Mouse (Mus musculus) T-cell, adult 2 months (primary cell): ENCODE data around the gene Polr2a.
A peak's percentile ranks its signal among the peaks of the same experiment; 100 is the strongest.

ENCODE experiments used
- DNase-seq: peaks from one replicate; pipeline ENCODE4 v3.0.0; 2022; ENCODE audit warnings: low spot score

Polr2a gene

DNA sequence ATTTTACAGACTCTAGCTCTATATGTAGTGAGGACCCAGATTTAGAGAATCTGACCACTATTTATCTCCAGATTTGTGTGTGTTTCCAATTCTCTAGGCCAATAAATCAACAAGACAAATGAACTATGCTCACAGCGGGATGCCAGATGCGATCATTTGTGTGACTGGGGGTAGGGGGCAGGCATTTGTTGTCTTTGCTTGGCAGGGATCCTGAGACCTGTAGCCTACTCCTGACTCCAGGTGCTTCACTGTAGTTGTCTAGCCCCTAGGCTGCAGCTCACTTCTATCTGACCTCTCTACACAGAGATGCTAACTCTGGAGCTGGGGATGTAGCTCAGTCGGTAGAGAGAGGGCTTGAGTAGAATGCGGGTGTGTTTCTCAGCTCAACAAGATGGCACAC, 23.4 kb upstream of the Polr2a start:
- no peak for DNase-seq

DNA sequence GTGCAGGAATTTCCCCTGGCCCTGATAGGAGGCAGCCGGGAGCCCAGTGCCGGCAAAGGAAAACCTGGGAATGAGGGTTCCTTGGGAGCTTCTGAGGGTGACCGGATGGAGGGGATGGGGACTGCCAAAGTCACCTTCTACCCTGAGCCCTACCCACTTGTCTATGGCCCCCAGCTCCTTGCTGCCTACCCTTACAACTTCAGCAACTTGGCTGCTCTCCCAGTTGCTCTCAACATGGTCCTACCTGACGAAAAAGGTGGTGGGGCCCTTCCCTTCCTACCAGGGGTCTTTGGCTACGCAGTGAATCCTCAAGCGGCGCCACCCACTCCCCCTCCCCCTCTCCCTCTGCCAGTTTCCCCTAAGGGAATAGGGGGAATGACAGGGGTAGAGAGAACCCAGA, 20.5 kb upstream of the Polr2a start:
- no peak for DNase-seq

DNA sequence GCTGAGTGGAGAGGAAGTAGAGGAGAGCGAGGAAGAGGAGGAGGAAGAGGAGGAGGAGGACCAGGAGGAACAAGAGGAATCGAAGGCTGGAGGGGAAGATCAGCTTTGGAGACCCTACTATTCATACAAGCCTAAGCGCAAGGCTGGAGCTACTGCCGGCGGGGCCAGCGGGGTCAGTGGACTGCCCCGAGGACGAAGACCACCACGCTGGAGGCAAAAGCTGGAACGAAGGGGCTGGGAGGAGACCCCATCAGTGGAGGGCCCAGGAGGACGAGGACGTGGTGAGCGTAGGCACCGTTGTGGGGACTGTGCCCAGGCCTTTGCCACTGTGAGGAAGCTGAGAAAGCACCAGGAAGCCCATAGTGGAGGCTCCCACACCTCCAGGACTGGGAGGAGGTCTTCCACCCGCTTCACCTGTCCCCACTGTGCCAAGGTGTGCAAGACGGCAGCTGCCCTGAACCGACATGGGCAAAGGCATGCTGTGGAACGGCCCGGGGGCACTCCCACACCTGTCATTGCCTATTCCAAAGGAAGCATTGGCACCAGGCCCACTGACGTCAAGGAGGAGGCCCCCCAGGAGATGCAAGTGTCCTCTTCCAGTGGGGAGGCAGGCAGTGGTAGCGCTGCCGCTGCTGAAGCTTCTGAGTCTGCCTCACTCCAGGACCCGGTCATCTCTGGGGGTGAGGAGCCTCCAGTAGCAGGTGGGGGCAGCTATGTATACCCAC, 20.0 kb upstream of the Polr2a start:
- no peak for DNase-seq

DNA sequence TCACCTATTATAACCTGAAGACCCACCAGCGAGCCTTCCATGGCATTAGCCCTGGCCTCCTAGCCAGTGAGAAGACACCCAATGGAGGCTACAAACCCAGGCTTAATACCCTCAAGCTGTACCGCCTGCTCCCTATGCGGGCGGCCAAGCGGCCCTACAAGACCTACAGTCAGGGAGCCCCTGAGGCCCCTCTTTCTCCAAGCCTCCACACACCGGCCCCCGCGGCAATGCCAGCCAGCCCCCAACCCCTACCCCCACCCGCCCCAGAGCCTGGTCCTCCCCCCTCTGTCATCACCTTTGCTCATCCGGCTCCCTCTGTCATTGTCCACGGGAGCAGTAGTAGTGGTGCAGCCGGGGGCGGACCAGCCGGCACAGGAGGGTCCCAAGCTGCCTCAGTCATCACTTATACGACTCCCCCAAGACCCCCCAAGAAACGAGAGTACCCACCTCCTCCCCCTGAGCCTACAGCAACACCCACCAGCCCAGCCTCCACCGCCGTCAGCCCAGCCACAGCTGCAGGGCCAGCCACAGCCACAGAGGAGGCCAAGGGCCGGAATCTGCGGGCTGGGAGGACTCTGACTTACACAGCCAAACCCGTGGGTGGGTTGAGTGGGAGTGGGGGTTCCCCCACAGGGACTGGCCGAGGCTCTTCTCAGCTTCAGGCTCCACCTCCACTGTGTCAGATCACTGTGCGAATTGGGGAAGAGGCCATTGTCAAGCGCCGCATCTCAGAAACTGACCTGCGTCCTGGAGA, 19.2 kb upstream of the Polr2a start:
- no peak for DNase-seq

DNA sequence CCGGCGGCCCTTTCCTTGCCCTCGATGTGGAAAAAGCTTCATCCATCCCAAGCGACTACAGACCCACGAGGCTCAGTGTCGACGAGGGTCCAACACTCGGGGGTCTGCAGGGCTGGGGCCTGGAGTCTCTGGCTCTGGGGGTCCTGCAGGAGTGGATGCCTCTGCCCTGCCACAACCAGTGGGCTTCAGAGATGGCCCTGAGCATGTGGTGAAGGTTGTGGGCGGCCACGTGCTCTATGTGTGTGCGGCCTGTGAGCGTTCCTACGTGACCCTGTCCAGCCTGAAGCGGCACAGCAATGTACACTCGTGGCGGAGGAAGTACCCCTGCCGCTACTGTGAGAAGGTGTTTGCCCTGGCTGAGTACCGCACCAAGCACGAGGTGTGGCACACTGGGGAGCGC, 18.1 kb upstream of the Polr2a start:
- no peak for DNase-seq

DNA sequence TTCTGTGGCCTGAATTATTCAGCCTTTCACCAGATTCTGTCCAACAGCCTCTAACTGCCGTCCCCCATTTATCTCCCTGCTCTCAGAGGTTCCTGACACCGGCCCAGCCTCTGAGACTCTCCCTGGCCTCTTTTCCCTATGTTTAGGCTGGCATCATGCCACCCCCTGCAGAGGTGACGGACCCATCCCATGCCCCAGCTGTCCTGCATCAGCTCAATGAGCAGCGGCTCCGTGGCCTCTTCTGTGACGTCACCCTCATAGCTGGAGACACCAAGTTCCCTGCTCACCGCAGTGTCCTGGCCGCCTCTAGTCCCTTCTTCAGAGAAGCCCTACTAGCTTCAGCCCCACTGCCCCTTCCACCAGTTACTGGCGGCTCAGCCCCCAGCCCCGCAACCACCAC, 17.3 kb upstream of the Polr2a start:
- DNase-seq: no peak

DNA sequence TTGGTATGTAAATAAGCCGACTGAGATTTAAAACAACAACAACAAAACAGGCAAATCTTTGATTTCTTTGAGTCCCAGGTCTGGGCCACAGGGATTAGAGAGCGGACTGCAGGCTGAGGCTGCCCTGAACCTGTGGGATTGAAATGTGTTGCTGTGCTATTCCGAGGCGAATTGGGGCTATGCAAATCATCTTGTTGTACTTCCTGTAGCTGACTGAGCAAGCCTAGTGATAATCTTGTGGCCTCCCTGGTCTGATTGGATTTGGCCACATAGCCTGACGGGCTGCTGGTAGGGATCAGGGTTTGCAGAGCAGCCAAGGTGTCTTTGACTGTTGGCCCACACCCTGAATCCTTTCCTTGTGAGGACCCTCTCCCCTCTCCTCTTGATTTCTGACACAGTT, 16.5 kb upstream of the Polr2a start:
- no peak for DNase-seq

DNA sequence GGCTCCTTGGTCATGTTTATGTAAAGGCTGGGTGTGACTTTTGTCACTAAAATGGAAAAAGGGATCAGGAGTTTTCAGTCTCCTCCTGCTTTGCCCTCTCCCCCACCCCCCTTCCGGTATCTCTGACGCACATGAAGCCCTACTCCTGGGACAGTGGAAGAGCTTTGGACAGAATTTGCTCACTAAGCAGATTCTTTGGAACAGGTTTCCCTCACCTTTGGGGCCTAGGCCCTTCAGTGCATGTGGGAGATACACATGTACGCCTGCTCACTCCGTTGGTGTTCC, 9.1 kb upstream of the Polr2a start:
- no peak for DNase-seq

DNA sequence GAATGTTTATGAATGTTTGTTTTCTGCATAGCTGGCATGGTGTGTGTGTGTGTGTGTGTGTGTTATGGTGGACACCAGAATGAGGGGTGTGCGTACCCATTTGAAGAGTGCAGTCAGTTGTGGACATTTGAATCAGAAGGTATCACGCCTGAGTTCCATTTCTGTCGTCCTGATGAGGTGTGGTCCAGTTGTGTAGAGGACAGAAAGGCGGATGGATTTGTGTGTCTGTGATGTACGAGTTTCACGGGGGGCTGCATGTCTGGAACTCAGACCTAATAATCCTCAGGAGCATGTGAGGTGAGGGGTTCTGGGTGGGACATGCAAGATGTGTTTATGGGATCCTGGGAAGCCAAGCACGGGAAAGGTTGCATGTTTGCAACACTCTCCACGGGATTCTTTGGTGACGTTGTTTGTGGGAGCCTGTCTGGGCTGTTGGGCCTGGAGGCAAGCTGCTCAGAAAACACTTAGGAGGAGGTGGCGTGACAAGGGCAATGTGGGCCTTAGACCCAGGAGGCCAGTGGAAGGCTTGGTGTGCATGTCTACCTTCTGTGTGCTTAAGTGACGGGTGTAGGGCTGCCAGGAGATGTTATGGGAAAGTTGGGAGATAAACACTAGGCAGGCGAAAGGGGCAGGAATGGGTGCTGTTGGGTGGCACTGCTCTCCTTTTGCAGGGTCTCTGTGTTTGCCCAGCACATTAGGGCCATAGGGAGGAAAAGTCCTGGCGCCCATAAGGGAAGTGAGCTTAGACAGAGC, 8.6 kb upstream of the Polr2a start:
- DNase-seq: no peak

DNA sequence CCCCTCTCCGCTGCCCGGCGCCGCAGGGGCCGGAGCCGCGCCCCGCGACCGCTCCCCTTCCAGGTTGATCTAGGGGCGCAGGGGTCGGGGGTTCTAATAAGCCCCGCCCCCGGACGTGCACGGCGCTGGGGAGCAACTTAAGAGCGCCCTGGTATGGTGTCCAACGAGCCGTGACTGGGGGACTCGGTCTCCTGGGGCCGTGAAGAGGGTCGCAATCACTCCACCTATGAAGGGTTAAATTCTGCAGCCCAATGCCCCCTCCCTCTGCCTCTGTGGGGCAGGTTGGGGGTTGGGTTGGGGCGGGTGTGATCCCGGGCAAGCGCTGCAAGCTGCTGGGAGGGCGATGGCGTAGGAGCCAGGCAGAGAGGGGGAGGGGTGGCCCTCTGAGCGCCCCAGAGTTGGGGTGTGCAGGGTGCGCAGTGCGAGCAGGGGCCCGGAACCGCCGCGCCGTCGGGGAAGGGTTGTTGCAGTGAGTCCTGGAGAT, 7.7 kb upstream of the Polr2a start:
- DNase-seq: peak; percentile 86

DNA sequence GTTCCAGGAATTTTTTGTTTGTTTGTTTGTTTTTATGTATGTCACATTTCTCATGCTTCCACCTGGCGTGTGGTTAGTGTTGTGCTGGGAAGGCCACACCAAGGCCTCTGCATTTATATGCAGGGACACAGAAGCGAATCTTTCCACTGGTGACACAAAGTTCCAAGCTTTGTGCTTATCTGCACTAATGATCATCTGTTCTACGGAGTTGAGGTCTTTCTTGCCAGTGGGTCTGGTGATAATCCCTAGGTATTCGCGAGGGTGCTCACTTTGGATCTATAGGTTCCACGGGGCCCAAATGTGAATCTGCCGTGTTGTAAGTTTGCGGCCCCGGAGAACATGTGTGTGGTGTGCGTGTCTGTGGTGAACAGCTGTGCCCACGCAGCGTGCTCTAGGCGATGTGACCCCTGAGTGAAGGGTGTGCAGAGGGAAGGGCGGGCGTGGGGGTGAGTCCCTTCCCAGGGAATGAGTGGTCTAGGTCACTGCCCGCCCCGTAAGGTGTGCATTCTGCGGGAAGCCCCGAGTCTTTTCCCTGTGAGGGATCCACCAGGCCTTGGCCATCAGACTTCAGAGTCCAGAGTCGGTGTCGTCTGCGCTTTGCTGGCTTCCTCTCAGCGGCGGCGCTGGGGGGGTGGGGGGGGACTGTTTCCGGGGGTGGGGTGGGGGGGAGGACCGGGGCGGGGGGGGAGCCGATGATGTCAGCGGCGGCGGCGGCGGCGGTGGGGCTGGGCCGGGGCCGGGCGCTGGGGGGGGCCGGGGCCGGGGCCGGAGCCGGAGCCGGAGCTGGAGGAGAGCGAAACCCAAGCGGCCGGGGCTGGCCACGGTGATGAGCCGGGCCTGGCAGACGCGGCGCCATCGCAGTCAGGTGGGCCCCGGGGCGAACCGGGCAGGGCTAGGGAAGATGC, 7.0 kb upstream of the Polr2a start, which contains the start of gene Zbtb4:
Gene Zbtb4 (plus strand): TSS at position 692 of the 905 bp plus-strand sequence.
- peak; percentile 31 for DNase-seq

DNA sequence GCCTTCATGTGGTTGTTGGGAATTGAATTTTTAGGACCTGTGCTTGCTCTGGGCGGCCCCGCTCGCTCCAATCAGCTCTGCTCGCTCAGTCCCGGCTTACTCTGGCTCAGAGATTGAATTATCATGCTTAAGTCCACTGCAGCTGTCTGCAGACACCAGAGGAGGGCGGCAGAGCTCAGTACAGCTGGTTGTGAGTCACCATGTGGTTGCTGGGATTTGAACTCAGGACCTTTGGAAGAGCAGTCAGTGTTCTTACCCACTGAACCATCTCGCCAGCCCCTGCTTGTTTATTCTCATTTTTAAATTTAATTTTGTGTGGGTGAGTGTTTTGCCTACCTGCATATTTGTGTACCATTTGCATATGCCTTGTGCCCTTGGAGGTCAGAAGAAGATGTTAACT, 5.1 kb upstream of the Polr2a start:
- DNase-seq: no peak

DNA sequence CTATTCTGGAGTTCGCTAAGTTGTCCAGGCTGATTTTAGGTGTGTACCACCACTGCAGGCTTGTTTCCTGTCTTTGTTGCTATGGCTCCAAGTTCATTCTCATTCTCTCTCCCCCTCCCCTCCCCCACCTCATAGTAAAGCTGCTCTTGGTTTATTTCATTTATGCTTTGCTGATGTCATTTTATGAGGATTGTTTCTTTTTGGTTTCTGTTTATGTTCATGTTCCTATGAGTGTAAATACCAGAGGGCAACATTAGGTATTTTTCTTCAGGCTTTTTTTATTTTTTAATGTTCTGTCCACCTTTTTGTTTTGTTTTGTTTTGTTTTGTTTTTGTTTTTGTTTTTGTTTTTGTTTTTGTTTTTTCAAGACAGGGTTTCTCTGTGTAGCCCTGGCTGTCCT, 3.4 kb upstream of the Polr2a start, which contains the start of gene Slc35g3:
Gene Slc35g3 (minus strand): TSS at position 101 of the 400 bp plus-strand sequence.
- DNase-seq: no peak

DNA sequence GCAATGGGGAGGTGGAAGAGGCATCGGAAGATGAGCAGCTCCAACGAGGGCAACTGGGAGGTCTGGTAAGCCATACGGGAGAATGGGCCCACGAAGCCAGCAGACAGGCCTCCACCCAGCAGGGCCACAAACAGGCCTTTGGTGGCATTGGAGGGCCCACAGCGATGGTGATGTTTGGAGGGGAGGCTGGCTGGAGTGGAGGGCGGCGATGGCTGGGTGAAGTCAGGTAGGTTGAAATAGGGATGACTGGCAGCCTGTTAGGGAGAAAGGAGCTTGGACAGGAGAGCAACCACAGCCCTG, 2.4 kb upstream of the Polr2a start:
- DNase-seq: no peak

DNA sequence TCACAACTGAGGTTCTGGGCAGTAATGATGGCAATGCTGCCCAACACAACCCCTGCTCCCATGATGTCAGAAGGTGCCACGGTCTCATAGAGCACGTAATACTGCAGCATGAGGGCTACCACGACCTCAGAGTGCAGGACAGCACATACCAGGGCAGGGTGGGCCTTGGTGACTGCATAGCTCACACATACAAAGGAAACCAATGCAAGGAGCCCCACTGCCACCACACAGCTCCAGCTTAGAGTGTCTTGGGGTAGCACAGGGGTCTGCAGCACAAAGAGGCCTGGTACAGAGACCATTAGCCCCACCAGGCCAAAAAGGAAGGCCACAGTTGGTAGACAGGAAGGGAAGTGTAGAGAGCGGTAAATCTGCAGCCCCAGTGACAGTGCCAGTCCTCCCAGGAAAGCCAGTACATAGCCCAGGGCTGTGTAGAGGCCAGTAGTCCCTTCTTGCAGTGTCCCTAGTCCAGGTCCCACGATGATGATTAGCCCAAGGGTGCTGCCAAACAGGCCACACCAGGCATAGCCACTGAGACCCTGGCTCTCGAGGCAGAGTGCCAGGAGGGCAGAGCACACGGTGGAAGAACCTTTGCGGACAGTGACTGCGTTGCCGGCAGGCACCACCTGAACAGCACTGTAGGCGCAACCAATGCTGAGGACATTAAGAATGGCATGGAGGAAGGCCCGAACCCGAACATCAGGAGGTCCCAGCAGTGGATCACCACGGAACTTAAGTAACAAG, 1.9 kb upstream of the Polr2a start:
- no peak for DNase-seq

DNA sequence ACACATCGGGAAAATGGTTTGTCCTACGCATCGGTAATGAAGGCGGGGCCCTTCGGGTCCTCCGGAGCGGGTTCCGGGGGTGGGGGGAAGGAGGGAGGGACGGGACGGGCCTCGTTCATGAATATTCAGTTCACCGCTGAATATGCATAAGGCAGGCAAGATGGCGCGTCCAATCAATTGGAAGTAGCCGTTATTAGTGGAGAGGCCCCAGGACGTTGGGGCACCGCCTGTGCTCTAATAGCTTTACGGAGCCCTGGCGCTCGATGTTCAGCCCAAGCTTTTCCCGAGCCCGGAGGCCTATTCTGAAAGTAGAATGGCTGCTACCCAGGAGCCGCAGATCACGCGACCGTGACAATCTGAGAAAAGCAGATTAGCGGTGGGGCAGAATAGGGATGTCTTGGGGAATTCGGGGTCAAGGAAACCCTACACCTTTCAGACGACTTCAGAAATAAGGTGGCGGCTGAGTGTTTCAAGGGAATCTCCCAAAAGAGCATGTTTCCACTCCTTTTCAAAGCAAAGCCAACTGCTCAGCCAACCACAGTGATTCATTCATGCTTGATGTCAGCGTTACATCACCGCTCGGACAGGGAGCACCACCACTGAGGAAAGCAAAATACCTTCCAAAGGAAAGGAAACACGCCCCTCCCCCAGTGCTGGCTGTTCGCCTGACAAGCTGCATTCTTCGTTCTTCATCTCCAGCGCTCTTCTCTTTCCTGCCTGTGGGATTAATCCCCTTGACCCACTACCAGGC, 709 bp upstream of the Polr2a start:
- DNase-seq: peak; percentile 85

DNA sequence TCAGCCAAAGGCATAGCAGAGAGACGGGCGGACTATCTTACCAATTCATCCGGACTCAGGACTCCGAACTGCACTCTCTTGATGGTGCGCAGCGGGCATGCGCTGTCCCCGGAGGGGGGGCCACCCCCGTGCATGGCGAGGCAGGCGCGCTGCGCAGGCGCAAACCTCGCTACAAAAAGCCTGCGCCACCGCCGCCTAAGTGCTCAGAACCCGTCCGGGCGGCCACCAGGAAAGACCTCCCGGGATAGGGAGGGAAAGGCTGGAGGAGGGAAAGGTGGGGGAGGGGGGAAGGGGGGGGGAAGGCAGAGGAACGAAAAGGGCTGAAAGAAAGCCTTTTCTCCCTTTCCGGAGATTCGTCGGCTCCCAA, 364 bp downstream of the Polr2a start:
- DNase-seq: peak; percentile 97

DNA sequence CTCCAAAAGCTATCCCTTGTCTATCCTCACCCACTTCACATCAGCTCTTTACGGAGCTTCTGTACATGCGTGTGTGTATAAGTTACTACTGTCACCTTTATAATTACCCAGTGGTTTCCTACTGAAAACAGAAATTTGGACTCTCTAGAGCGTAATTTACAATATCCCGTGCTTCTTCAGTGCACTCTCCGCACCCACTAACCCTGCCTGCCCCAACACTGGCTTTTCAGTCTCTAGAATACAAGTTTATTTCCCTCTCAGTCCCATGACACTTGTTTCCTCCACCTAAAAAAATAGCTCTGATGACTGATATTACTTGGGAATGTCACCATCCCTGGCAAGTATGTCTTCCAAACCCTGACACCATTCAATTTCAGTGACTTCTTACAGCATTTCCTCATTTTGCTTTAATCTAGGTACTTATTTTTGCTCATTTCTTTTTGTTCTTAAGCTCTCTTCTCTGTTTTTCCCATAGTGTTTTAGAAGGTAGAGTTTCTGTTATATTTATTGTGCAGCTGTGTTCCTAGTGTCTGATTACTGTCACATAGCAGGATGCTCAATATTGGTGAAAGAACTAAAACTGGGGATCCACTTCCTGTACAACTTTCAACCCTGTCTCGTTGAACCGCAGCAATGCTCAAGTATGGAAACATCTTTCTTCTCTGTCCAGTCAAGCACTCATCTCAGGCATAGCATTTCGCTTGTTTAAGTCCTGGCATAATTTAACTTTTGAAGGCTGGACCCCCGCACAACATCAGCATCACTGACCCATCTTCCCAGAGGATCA, 941 bp downstream of the Polr2a start:
- DNase-seq: no peak

DNA sequence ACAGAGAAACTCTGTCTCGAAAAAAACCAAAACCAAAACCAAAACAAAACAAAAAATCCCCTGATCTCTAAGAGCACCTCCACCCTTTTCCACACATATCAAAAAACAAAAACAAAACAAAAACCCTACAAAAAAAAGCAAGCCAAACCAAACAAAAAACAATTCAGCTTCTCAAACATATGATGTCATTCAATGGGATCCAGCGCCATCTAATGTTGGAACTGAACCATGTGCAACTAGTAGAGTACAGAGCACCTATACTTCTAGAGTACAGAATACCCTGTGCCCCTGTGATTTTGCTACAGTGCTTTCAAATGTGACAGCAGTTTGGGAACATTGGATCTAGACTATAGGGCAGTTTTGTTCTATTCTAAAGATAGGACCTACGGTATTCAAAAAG, 3.7 kb downstream of the Polr2a start:
- DNase-seq: peak; percentile 66

DNA sequence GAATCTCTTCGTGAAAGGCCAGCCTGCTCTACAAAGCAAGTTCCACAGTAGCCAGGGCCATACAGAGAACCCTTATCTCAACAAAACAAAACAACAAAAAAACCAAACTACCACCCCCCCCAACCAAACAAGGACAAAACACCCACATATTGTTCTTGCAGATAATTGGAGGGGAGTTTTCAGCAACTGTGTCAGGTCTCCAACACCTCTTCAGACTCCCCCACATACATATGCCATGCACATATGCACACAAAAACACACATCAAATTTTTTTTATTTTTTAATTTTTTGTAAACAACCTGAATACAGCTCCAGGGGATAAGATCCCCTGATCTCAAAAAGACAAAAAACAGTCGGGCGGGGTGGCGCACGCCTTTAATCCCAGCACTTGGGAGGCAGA, 4.2 kb downstream of the Polr2a start:
- no peak for DNase-seq
